Mouse (Mus musculus): Measurements from ENCODE around the gene Lrrc75b. TPM values are rescaled to one million over a fixed set of nuclear protein-coding genes. Genes with fewer than 3 reads are reported as not detected.

The Lrrc75b gene
- polyA plus RNA-seq (2014; fragmentation: Illumina TruSeq; extraction: RNeasy Lipid Tissue Mini Kit (QIAGEN cat#74804); ENCODE audit: insufficient read depth, low read depth, low replicate concordance): 0.25 TPM

GRCm38 (mm10) chr10:75559676-75560548 lies at the start of gene Lrrc75b:
TSS of gene Lrrc75b (minus strand) at chr10:75560330.

GRCm38 (mm10) chr10:75589129-75589528 lies 29.0 kb upstream of the Lrrc75b start, which contains the start of gene Ggt5:
TSS of gene Ggt5 (plus strand) at chr10:75589340.

GRCm38 (mm10) chr10:75561071-75561654 lies 1.0 kb upstream of the Lrrc75b start, which contains the start of gene Ggt1:
TSS of gene Ggt1 (plus strand) at chr10:75561604.

GRCm38 (mm10) chr10:75517758-75518143 lies 42.4 kb downstream of the Lrrc75b start, which contains the start of gene Gucd1:
TSS of gene Gucd1 (minus strand) at chr10:75517972.

GRCm38 (mm10) chr10:75517073-75517757 lies 42.9 kb downstream of the Lrrc75b start, which contains the start of gene Snrpd3:
TSS of gene Snrpd3 (plus strand) at chr10:75517551.

Other genes starting within 250 kb of the Lrrc75b start
- 3.3 TPM for gene Adora2a, start 243.5 kb downstream of the Lrrc75b start, polyA plus RNA-seq (2014; fragmentation: Illumina TruSeq; extraction: RNeasy Lipid Tissue Mini Kit (QIAGEN cat#74804); ENCODE audit: insufficient read depth, low read depth, low replicate concordance)
- 0.68 TPM for gene Upb1, start 159.2 kb downstream of the Lrrc75b start, polyA plus RNA-seq (2014; fragmentation: Illumina TruSeq; extraction: RNeasy Lipid Tissue Mini Kit (QIAGEN cat#74804); ENCODE audit: insufficient read depth, low read depth, low replicate concordance)
- gene Snrpd3, start 42.8 kb downstream of the Lrrc75b start, polyA plus RNA-seq (2014; fragmentation: Illumina TruSeq; extraction: RNeasy Lipid Tissue Mini Kit (QIAGEN cat#74804); ENCODE audit: insufficient read depth, low read depth, low replicate concordance): 68.0 TPM
- 14.2 TPM for gene Gucd1, start 42.4 kb downstream of the Lrrc75b start, polyA plus RNA-seq (2014; fragmentation: Illumina TruSeq; extraction: RNeasy Lipid Tissue Mini Kit (QIAGEN cat#74804); ENCODE audit: insufficient read depth, low read depth, low replicate concordance)
- gene Ggt1, start 1.3 kb upstream of the Lrrc75b start, polyA plus RNA-seq (2014; fragmentation: Illumina TruSeq; extraction: RNeasy Lipid Tissue Mini Kit (QIAGEN cat#74804); ENCODE audit: insufficient read depth, low read depth, low replicate concordance): 1.7 TPM
- gene Ggt5, start 29.0 kb upstream of the Lrrc75b start, polyA plus RNA-seq (2014; fragmentation: Illumina TruSeq; extraction: RNeasy Lipid Tissue Mini Kit (QIAGEN cat#74804); ENCODE audit: insufficient read depth, low read depth, low replicate concordance): 5.4 TPM
- 4.7 TPM for gene Susd2, start 83.7 kb upstream of the Lrrc75b start, polyA plus RNA-seq (2014; fragmentation: Illumina TruSeq; extraction: RNeasy Lipid Tissue Mini Kit (QIAGEN cat#74804); ENCODE audit: insufficient read depth, low read depth, low replicate concordance)
- 11.5 TPM for gene Cabin1, start 204.0 kb upstream of the Lrrc75b start, polyA plus RNA-seq (2014; fragmentation: Illumina TruSeq; extraction: RNeasy Lipid Tissue Mini Kit (QIAGEN cat#74804); ENCODE audit: insufficient read depth, low read depth, low replicate concordance)
- 109 TPM for gene Ddt, start 213.1 kb upstream of the Lrrc75b start, polyA plus RNA-seq (2014; fragmentation: Illumina TruSeq; extraction: RNeasy Lipid Tissue Mini Kit (QIAGEN cat#74804); ENCODE audit: insufficient read depth, low read depth, low replicate concordance)
- not detected for gene Gm20441, start 220.6 kb upstream of the Lrrc75b start, polyA plus RNA-seq (2014; fragmentation: Illumina TruSeq; extraction: RNeasy Lipid Tissue Mini Kit (QIAGEN cat#74804); ENCODE audit: insufficient read depth, low read depth, low replicate concordance)
- 31.9 TPM for gene Gstt3, start 221.1 kb upstream of the Lrrc75b start, polyA plus RNA-seq (2014; fragmentation: Illumina TruSeq; extraction: RNeasy Lipid Tissue Mini Kit (QIAGEN cat#74804); ENCODE audit: insufficient read depth, low read depth, low replicate concordance)
- gene Gstt1, start 238.3 kb upstream of the Lrrc75b start, polyA plus RNA-seq (2014; fragmentation: Illumina TruSeq; extraction: RNeasy Lipid Tissue Mini Kit (QIAGEN cat#74804); ENCODE audit: insufficient read depth, low read depth, low replicate concordance): 119 TPM

Measured in lung, adult 10 weeks (tissue).